Mouse (Mus musculus) embryonic facial prominence, embryonic 14.5 days (tissue): Measurements from ENCODE around the gene Nhlrc4. TPM values are rescaled to one million over a fixed set of nuclear protein-coding genes. Genes with fewer than 3 reads are reported as not detected.

Experiments
- ATAC-seq: fragments of 200-750 bp; cut with Nextera tagmentation; 2 replicates; pipeline ENCODE4 v1.8.0; 2017; ENCODE audit warnings: low read depth, moderate number of reproducible peaks, moderate TSS enrichment
- DNase-seq: peaks from one replicate; pipeline ENCODE4 v3.0.0-alpha.2; 2015; ENCODE audit warnings: low spot score
- H3K27ac ChIP-seq: fragments of 300-500 bp; sonication (generic); replicated peaks from 2 replicates; pipeline ENCODE4 v1.5.1; 2014; ENCODE audit warnings: low read depth, mild to moderate bottlenecking, low read length, moderate library complexity
- H3K27me3 ChIP-seq: fragments of 300-500 bp; sonication (generic); replicated peaks from 2 replicates; pipeline ENCODE4 v1.6.1; 2014; ENCODE audit warnings: low read length; ENCODE audit not compliant: control insufficient read depth, insufficient read depth
- H3K36me3 ChIP-seq: fragments of 300-500 bp; sonication (generic); 2 replicates; pipeline ENCODE4 v1.6.1; 2014; ENCODE audit warnings: low read length, mixed read lengths; ENCODE audit not compliant: control insufficient read depth, insufficient read depth
- H3K4me1 ChIP-seq: fragments of 300-500 bp; sonication (generic); 2 replicates; pipeline ENCODE4 v1.6.1; 2014; ENCODE audit warnings: antibody characterized with exemption, low read length; ENCODE audit not compliant: control insufficient read depth, insufficient read depth
- H3K4me2 ChIP-seq: fragments of 300-500 bp; sonication (generic); 2 replicates; pipeline ENCODE4 v1.6.1; 2014; ENCODE audit warnings: low read depth, mild to moderate bottlenecking, low read length, moderate library complexity, mixed read lengths
- H3K4me3 ChIP-seq: fragments of 300-500 bp; sonication (generic); 2 replicates; pipeline ENCODE4 v1.5.1; 2014; ENCODE audit warnings: low read depth, mild to moderate bottlenecking, low read length
- H3K9ac ChIP-seq: fragments of 300-500 bp; sonication (generic); 2 replicates; pipeline ENCODE4 v1.6.1; 2014; ENCODE audit warnings: low read depth, mild to moderate bottlenecking, low read length, moderate library complexity, mixed read lengths
- H3K9me3 ChIP-seq: fragments of 300-500 bp; sonication (generic); 2 replicates; pipeline ENCODE4 v1.6.1; 2016; ENCODE audit warnings: low read length; ENCODE audit not compliant: control insufficient read depth
- WGBS: fragments of 180-500 bp; shearing (Covaris S2); extraction: QIAGEN DNeasy Blood & Tissue Kit; methylation state at CpG from one replicate; pipeline ENCODE4 v1.1.7; 2014; 5-methylcytosine and 5-hydroxymethylcytosine counted together
- polyA plus RNA-seq: library from polyadenylated mRNA; unstranded; fragments of >200 nt; fragmentation: Nextera tagmentation; extraction: Ambion mirVana; gene quantifications from 2 replicates; pipeline ENCODE4 v1.2.1, GENCODE M21; 2014

The Nhlrc4 gene
- polyA plus RNA-seq, 1 experiment from 2014 or later, result 0.99 TPM

- WGBS, result 74% methylated on average over 7 of the region's 7 CpGs
Observed at GRCm38 (mm10) chr17:25946349-25946748, 1.6 kb upstream of the Nhlrc4 start.

DNA sequence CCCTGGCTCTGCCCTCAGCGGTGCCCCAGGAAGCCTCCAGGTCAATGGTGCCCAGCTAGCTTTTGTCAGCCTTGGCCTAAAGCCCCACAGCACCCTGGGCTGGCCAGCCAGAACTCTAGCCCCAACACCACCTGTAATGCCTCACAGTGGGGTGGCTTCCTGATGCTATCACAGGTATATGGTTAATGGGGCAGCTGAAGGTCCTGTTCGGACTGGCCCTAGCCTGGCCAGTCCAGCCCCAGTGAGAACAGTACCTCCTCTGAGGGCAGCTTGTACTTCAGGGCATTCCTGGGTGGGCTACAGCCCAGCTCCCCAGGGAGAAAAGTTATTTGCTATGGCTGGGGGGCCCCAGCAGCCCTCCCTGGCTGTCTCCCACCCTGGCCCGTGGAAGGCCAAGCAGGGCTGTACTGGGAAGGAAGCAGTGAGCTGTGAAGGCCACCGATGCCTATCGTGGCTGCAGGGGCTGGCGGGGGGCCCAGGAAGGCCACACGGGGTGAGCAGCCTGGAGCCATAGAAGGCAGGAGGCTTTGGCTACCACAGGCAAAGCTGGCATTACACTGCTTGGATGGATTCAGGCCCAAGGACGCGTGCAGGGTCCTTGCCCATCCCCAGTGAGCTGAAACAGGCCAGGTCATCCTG, 875 bp upstream of the Nhlrc4 start:
- WGBS, result 62% methylated on average over 7 of the region's 9 CpGs
- peaks cover 12% of the 10 kb centered on the region for H3K4me1 ChIP-seq
- H3K4me3 ChIP-seq, result no peak overlapping the region
- DNase-seq, result no peak
- H3K27me3 ChIP-seq, result peaks cover 7% of the 10 kb centered on the region
- no peak overlapping the region for H3K27ac ChIP-seq
- no peaks in the 10 kb centered on the region for H3K9me3 ChIP-seq
- ATAC-seq, result no peak
- H3K9ac ChIP-seq, result no peak overlapping the region
- no peaks in the 10 kb centered on the region for H3K36me3 ChIP-seq
- H3K4me2 ChIP-seq, result no peak overlapping the region

More at GRCm38 (mm10) chr17:25946349-25946748, 1.6 kb upstream of the Nhlrc4 start:
- H3K9ac ChIP-seq, result no peak overlapping the region
- peaks cover 10% of the 10 kb centered on the region for H3K4me1 ChIP-seq
- ATAC-seq, result no peak
- DNase-seq, result no peak
- H3K27ac ChIP-seq, result no peak overlapping the region
- H3K36me3 ChIP-seq, result no peaks in the 10 kb centered on the region
- peaks cover 14% of the 10 kb centered on the region for H3K27me3 ChIP-seq
- no peaks in the 10 kb centered on the region for H3K9me3 ChIP-seq
- H3K4me3 ChIP-seq, result no peak overlapping the region
- H3K4me2 ChIP-seq, result no peak overlapping the region

DNA sequence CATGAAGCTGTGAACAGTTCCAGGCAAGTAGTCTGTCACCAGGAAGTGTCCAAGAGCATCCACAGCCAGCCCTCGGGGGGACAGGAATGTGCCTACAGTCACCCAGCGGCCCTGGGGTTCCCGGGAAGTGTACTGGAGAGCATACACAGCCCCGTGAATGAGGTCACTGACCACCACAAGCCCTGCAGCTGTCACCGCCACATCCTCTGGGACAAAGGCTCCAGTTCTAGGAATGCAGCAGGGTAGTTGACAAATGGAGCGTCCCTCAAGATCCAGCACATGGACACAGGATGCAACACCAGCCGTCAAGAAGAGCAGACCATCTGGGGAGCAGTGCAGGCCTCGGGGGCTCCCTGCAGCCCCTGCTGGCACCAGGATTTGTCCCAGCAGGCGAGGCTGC, 992 bp downstream of the Nhlrc4 start:
- DNase-seq, result no peak
- Histone ChIP-seq H3K27me3 (no peaks in the 10 kb centered on the region), H3K36me3 (no peaks in the 10 kb centered on the region), H3K4me1 (peaks cover 18% of the 10 kb centered on the region), H3K9me3 (no peaks in the 10 kb centered on the region), H3K9ac (no peak overlapping the region), H3K27ac (no peak overlapping the region), H3K4me2 (no peak overlapping the region), H3K4me3 (no peak overlapping the region)
- 69% methylated on average over 9 of the region's 9 CpGs for WGBS
- no peak for ATAC-seq

DNA sequence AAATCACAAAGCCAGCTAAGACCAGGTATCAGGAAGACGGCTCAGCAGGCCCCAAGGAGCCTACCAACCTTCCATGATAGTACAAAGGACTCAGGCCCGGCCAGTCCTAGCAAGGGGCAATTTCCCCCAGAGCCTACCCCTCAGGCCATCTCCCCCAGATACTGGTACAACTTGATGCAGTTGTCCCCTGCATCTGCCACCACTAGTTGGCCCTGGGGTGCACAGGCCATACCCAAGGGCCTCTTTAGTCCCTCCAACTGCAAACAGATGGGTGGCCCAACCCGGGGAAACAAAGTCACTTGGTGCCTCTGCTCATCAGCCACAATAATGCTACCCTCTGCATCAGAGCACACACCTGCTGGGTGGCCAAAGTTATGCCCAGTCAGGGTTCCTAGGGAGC, 1.5 kb downstream of the Nhlrc4 start:
- WGBS, result 85% methylated on average over 3 of the region's 3 CpGs
- no peak overlapping the region for H3K27ac ChIP-seq
- peaks cover 18% of the 10 kb centered on the region for H3K4me1 ChIP-seq
- no peaks in the 10 kb centered on the region for H3K36me3 ChIP-seq
- H3K9me3 ChIP-seq, result no peaks in the 10 kb centered on the region
- H3K4me2 ChIP-seq, result no peak overlapping the region
- H3K27me3 ChIP-seq, result no peaks in the 10 kb centered on the region
- ATAC-seq, result no peak
- H3K4me3 ChIP-seq, result no peak overlapping the region
- H3K9ac ChIP-seq, result no peak overlapping the region
- no peak for DNase-seq

- H3K36me3 ChIP-seq, result peaks cover under 1% of the 10 kb centered on the region; the same call in 1 of the 2 replicates
- H3K27me3 ChIP-seq, result no peaks in the 10 kb centered on the region
- peaks cover 18% of the 10 kb centered on the region for H3K4me1 ChIP-seq
- H3K4me3 ChIP-seq, result peak overlapping the region; percentile 81; the same call in 1 of the 2 replicates
- H3K27ac ChIP-seq, result no peak overlapping the region; the same call in 1 of the 2 replicates
- WGBS, result 81% methylated on average over 2 of the region's 2 CpGs
- no peak for ATAC-seq
- DNase-seq, result no peak
- H3K9ac ChIP-seq, result no peak overlapping the region
- no peaks in the 10 kb centered on the region for H3K9me3 ChIP-seq
- H3K4me2 ChIP-seq, result peak overlapping the region; percentile 58
Observed at GRCm38 (mm10) chr17:25942597-25943151, 2.1 kb downstream of the Nhlrc4 start.

DNA sequence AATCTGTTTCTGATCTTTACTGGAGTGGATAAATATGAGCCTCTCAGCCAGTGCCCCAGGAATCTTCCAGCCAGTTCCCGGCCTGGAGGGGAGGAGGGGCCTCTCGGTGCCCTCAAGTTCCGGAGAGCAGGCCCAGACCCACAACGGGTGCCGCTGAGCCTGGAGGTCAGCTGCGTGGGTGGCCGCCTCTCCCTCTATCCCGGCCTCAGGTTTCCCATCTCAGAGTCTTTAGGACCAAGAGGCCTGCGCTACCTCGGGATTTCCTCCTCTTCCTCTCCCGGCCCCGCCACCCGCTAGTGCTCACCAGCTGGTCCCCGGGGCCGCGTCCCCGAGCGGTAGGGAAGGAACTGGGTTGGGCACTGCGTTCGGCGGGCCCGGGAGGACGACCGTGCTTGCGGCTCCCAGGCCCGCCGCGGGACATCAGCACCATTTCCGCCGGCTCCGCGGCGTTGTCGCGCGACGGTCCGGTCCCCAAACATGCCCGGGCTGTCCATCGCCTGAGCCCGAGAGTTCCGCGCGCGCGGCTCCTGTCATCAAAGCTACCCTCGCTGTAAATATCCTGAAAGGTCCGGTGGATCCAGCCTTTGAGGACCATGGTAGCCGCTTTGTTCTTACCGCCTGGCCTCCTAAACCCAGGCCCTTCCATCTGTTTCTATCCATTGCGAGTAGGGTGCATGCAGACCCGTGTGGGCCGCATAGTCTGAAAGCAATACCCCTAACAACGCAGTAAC, 3.1 kb downstream of the Nhlrc4 start:
- Histone ChIP-seq H3K36me3 (peaks cover 10% of the 10 kb centered on the region), H3K27me3 (no peaks in the 10 kb centered on the region), H3K4me3 (peak overlapping the region; percentile 81), H3K9me3 (no peaks in the 10 kb centered on the region), H3K27ac (peak overlapping the region; percentile 94), H3K4me2 (peak overlapping the region; percentile 58), H3K4me1 (peaks cover 18% of the 10 kb centered on the region), H3K9ac (peak overlapping the region; percentile 95)
- ATAC-seq, result peak; percentile 74
- 3% methylated on average over 48 of the region's 54 CpGs for WGBS
- peak; percentile 68 for DNase-seq

GRCm38 (mm10) chr17:25934526-25934925, 10.2 kb downstream of the Nhlrc4 start:
- Histone ChIP-seq H3K36me3 (peaks cover 77% of the 10 kb centered on the region), H3K4me2 (no peak overlapping the region), H3K9me3 (no peaks in the 10 kb centered on the region), H3K27me3 (no peaks in the 10 kb centered on the region), H3K27ac (no peak overlapping the region), H3K9ac (no peak overlapping the region), H3K4me1 (no peaks in the 10 kb centered on the region), H3K4me3 (no peak overlapping the region)
- DNase-seq (no peak), ATAC-seq (no peak)
- 94% methylated on average over 1 of the region's 1 CpGs for WGBS

GRCm38 (mm10) chr17:25925348-25925747, 19.4 kb downstream of the Nhlrc4 start:
- no peak overlapping the region for H3K27ac ChIP-seq
- 67% methylated on average over 2 of the region's 2 CpGs for WGBS
- no peak overlapping the region for H3K4me3 ChIP-seq
- H3K9ac ChIP-seq, result no peak overlapping the region
- ATAC-seq (no peak), DNase-seq (no peak)
- peaks cover 38% of the 10 kb centered on the region for H3K36me3 ChIP-seq
- no peaks in the 10 kb centered on the region for H3K9me3 ChIP-seq
- H3K27me3 ChIP-seq, result no peaks in the 10 kb centered on the region
- H3K4me2 ChIP-seq, result no peak overlapping the region
- peaks cover 3% of the 10 kb centered on the region; the same call in 1 of the 2 replicates for H3K4me1 ChIP-seq
